In the genomic region with DNA sequence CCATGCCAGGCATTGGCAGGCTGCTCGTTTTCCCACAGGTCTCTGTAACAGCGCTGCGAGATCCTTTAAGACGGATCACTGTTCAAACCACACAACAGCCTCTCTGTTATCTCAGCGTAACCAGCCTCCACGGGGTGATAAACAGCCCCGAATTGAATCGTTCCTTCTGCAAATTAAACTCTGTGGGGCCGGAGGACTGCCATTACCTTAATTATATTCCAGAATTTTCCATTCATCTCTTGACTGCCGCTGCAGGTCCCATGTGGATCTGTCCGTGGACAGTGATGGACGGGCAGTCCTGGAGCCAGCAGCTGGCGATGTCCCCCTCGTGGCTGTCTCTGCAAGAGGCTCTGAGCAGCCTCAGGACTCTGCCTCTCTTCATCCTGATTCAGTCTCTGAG, we compare ENCODE assay signal across 14 mouse cellular contexts. TPM values are rescaled to one million over a fixed set of nuclear protein-coding genes. Genes with fewer than 3 reads are reported as not detected.
DNase-seq lines count a peak whose midpoint lies in the region; ATAC-seq lines count a peak whose summit lies in the region.
"Had no signal": no experiment of that assay in that cellular context is flagged by ENCODE, and none has a peak within 500 bp of the region (broad histone marks: within the 10 kb centered on the region; RNA-seq: fewer than 3 reads in every experiment).

No protein-coding gene starts in this region.

- no peak overlapping the region for H3K9ac ChIP-seq in embryonic facial prominence, embryonic 14.5 days (ENCODE audit: low read depth, low read length)
- H3K9ac ChIP-seq in neural tube, embryonic 11.5 days (ENCODE audit: low read length): no peak overlapping the region
- H3K9ac ChIP-seq in hindbrain, embryonic 16.5 days (ENCODE audit: low read depth, low read length): no peak overlapping the region
- H3K9ac ChIP-seq in liver, embryonic 11.5 days (ENCODE audit: low read depth, low read length): no peak overlapping the region

- no peak overlapping the region for H3K27ac ChIP-seq in embryonic facial prominence, embryonic 14.5 days (replicated peaks; ENCODE audit: low read depth, low read length)
- H3K27ac ChIP-seq in embryonic facial prominence, embryonic 10.5 days (replicated peaks): no peak overlapping the region
- H3K27ac ChIP-seq in neural tube, embryonic 11.5 days (ENCODE audit: low read depth, low read length): no peak overlapping the region
- no peak overlapping the region for H3K27ac ChIP-seq in hindbrain, embryonic 16.5 days (ENCODE audit: low read depth, low read length)
- H3K27ac ChIP-seq in liver, embryonic 11.5 days (ENCODE audit: low read depth, low read length): no peak overlapping the region
- H3K27ac ChIP-seq: gastrocnemius, adult 2 months had no signal

- H3K36me3 ChIP-seq in embryonic facial prominence, embryonic 14.5 days (ENCODE audit: control insufficient read depth, insufficient read depth, low read length): no peaks in the 10 kb centered on the region
- H3K36me3 ChIP-seq in embryonic facial prominence, embryonic 10.5 days (replicated peaks): no peaks in the 10 kb centered on the region
- no peaks in the 10 kb centered on the region for H3K36me3 ChIP-seq in neural tube, embryonic 11.5 days (ENCODE audit: control insufficient read depth, insufficient read depth, low read length)
- no peaks in the 10 kb centered on the region for H3K36me3 ChIP-seq in hindbrain, embryonic 16.5 days (ENCODE audit: control insufficient read depth, insufficient read depth, low read length)
- H3K36me3 ChIP-seq in liver, embryonic 11.5 days (ENCODE audit: control insufficient read depth, insufficient read depth, low read length): no peaks in the 10 kb centered on the region
- H3K36me3 ChIP-seq: G1E had no signal

- WGBS in embryonic facial prominence, embryonic 14.5 days: 72% methylated on average over 14 of the region's 14 CpGs
- 81% methylated on average over 14 of the region's 14 CpGs for WGBS in embryonic facial prominence, embryonic 10.5 days
- WGBS in neural tube, embryonic 11.5 days: 52% methylated on average over 14 of the region's 14 CpGs
- WGBS in hindbrain, embryonic 16.5 days: 24% methylated on average over 14 of the region's 14 CpGs
- WGBS in liver, embryonic 11.5 days: 63% methylated on average over 14 of the region's 14 CpGs

- no peak overlapping the region for H3K4me2 ChIP-seq in embryonic facial prominence, embryonic 14.5 days (ENCODE audit: low read depth, low read length)
- no peak overlapping the region for H3K4me2 ChIP-seq in neural tube, embryonic 11.5 days (ENCODE audit: low read depth)
- H3K4me2 ChIP-seq in hindbrain, embryonic 16.5 days (ENCODE audit: low read length): no peak overlapping the region
- no peak overlapping the region for H3K4me2 ChIP-seq in liver, embryonic 11.5 days

- no peak overlapping the region for H3K4me3 ChIP-seq in embryonic facial prominence, embryonic 14.5 days (ENCODE audit: low read depth, low read length)
- no peak overlapping the region for H3K4me3 ChIP-seq in embryonic facial prominence, embryonic 10.5 days
- H3K4me3 ChIP-seq in neural tube, embryonic 11.5 days (ENCODE audit: low read depth, low read length): no peak overlapping the region
- no peak overlapping the region for H3K4me3 ChIP-seq in hindbrain, embryonic 16.5 days (ENCODE audit: low read length)
- no peak overlapping the region for H3K4me3 ChIP-seq in liver, embryonic 11.5 days (ENCODE audit: low read depth, low read length)
- H3K4me3 ChIP-seq: gastrocnemius, adult 2 months had no signal

- H3K27me3 ChIP-seq in embryonic facial prominence, embryonic 14.5 days (replicated peaks; ENCODE audit: control insufficient read depth, insufficient read depth, low read length): no peaks in the 10 kb centered on the region
- 0 out of 2 replicates have a peak, but pooled peaks cover 15% of the 10 kb centered on the region for H3K27me3 ChIP-seq in embryonic facial prominence, embryonic 10.5 days (replicated peaks; ENCODE audit: low read depth, poor library complexity, severe bottlenecking)
- no peaks in the 10 kb centered on the region for H3K27me3 ChIP-seq in neural tube, embryonic 11.5 days (ENCODE audit: control insufficient read depth, insufficient read depth, low read length)
- H3K27me3 ChIP-seq in hindbrain, embryonic 16.5 days (replicated peaks; ENCODE audit: control insufficient read depth, insufficient read depth, low read length): peaks cover 5% of the 10 kb centered on the region; the same call in 1 of the 2 replicates
- H3K27me3 ChIP-seq in liver, embryonic 11.5 days (replicated peaks; ENCODE audit: control insufficient read depth, insufficient read depth, low read length): no peaks in the 10 kb centered on the region

- H3K4me1 ChIP-seq in embryonic facial prominence, embryonic 14.5 days (ENCODE audit: control insufficient read depth, insufficient read depth, low read length): no peaks in the 10 kb centered on the region
- peaks cover 12% of the 10 kb centered on the region; the same call in 1 of the 2 replicates for H3K4me1 ChIP-seq in embryonic facial prominence, embryonic 10.5 days
- peaks cover 12% of the 10 kb centered on the region for H3K4me1 ChIP-seq in neural tube, embryonic 11.5 days (ENCODE audit: control insufficient read depth, insufficient read depth, low read length)
- peaks cover 12% of the 10 kb centered on the region for H3K4me1 ChIP-seq in hindbrain, embryonic 16.5 days (ENCODE audit: control insufficient read depth, insufficient read depth, low read depth, low read length)
- H3K4me1 ChIP-seq in liver, embryonic 11.5 days (replicated peaks; ENCODE audit: control insufficient read depth, insufficient read depth, low read length): no peaks in the 10 kb centered on the region

- ATAC-seq in embryonic facial prominence, embryonic 14.5 days (ENCODE audit: low read depth): 0 out of 2 replicates have a peak, but pooled peaks have one; percentile 33
- ATAC-seq in neural tube, embryonic 11.5 days (ENCODE audit: insufficient read depth, low FRiP score, low TSS enrichment): peak; percentile 67; the same call in 1 of the 2 replicates
- ATAC-seq in hindbrain, embryonic 16.5 days: peak; percentile 80
- ATAC-seq in liver, embryonic 11.5 days (replicated peaks; ENCODE audit: low FRiP score): no peak
- ATAC-seq: intestine, postnatal 0 days had no signal

- no peak for DNase-seq in embryonic facial prominence, embryonic 14.5 days (ENCODE audit: low spot score)
- no peak for DNase-seq in embryonic facial prominence, embryonic 10.5 days (ENCODE audit: low spot score)
- DNase-seq in neural tube, embryonic 11.5 days (ENCODE audit: low spot score): peak; percentile 65
- no peak for DNase-seq in neural tube, embryonic 10.5 days (ENCODE audit: extremely low spot score, low spot score)
- DNase-seq in liver, embryonic 11.5 days (ENCODE audit: low spot score): no peak
- no peak for DNase-seq in frontal cortex, postnatal 36 days (ENCODE audit: low spot score in 2 of 2)
- DNase-seq in kidney, postnatal 36 days: no peak
- DNase-seq: cerebellum, adult 9-11 months; gastrocnemius, adult 2 months; kidney, postnatal 25 days; lung, adult 18-20 months had no signal

- no peaks in the 10 kb centered on the region for H3K9me3 ChIP-seq in embryonic facial prominence, embryonic 14.5 days (ENCODE audit: control insufficient read depth, low read length)
- no peaks in the 10 kb centered on the region for H3K9me3 ChIP-seq in embryonic facial prominence, embryonic 10.5 days
- no peaks in the 10 kb centered on the region for H3K9me3 ChIP-seq in neural tube, embryonic 11.5 days (ENCODE audit: control insufficient read depth, low read length)
- H3K9me3 ChIP-seq in hindbrain, embryonic 16.5 days (ENCODE audit: control insufficient read depth, low read length): no peaks in the 10 kb centered on the region
- H3K9me3 ChIP-seq in liver, embryonic 11.5 days (ENCODE audit: control insufficient read depth, low read length): no peaks in the 10 kb centered on the region

RNA-seq across cellular contexts. Expression of gene Rtl6, which starts 30.7 kb away (rescaled TPM):
- 10.8 and 13.7 TPM in 2 replicates for polyA plus RNA-seq in embryonic facial prominence, embryonic 14.5 days (2014; fragmentation: Nextera tagmentation; extraction: Ambion mirVana)
- 25.1 and 26.0 TPM in 2 replicates for polyA plus RNA-seq in embryonic facial prominence, embryonic 10.5 days (2016; fragmentation: Nextera tagmentation; extraction: Ambion mirVana)
- 25.0 and 28.7 TPM in 2 replicates for polyA plus RNA-seq in neural tube, embryonic 11.5 days (2014; fragmentation: Nextera tagmentation; extraction: Ambion mirVana)
- 54.8 and 66.4 TPM in 2 replicates for polyA plus RNA-seq in hindbrain, embryonic 16.5 days (2015; fragmentation: Nextera tagmentation; extraction: Ambion mirVana)
- polyA plus RNA-seq in liver, embryonic 11.5 days (2014; fragmentation: Nextera tagmentation; extraction: Ambion mirVana): 4.7 and 5.2 TPM in 2 replicates
- polyA plus RNA-seq: G1E had no signal
